Mouse (Mus musculus): ENCODE results near the gene Zdhhc14. TPM values are rescaled to one million over a fixed set of nuclear protein-coding genes. Genes with fewer than 3 reads are reported as not detected.

Zdhhc14 gene
- polyA plus RNA-seq, 2 experiments from 2014 or later = 0.19 TPM; not detected in 1

GRCm38 (mm10) chr17:5675951-5676350 is 183.6 kb downstream of the Zdhhc14 start:
- no peak for ATAC-seq

- no peak for ATAC-seq
These were observed 187.0 kb downstream of the Zdhhc14 start for GRCm38 (mm10) chr17:5679315-5679714.

- ATAC-seq = no peak
These were observed 193.0 kb downstream of the Zdhhc14 start for GRCm38 (mm10) chr17:5685324-5685723.

GRCm38 (mm10) chr17:5687810-5688209 is 195.5 kb downstream of the Zdhhc14 start:
- no peak for ATAC-seq

GRCm38 (mm10) chr17:5688222-5688621 is 195.9 kb downstream of the Zdhhc14 start:
- no peak for ATAC-seq

GRCm38 (mm10) chr17:5688669-5689068 is 196.3 kb downstream of the Zdhhc14 start:
- no peak for ATAC-seq

- no peak for ATAC-seq
These were observed 198.6 kb downstream of the Zdhhc14 start for GRCm38 (mm10) chr17:5690746-5691535.

GRCm38 (mm10) chr17:5692661-5693060 is 200.3 kb downstream of the Zdhhc14 start:
- ATAC-seq = no peak

- no peak for ATAC-seq
These were observed 200.9 kb downstream of the Zdhhc14 start for GRCm38 (mm10) chr17:5693256-5693655.

GRCm38 (mm10) chr17:5698447-5699096 is 206.2 kb downstream of the Zdhhc14 start:
- no peak for ATAC-seq

GRCm38 (mm10) chr17:5710320-5711104 is 218.2 kb downstream of the Zdhhc14 start:
- ATAC-seq = no peak

- ATAC-seq = no peak
These were observed 219.5 kb downstream of the Zdhhc14 start for GRCm38 (mm10) chr17:5711861-5712260.

GRCm38 (mm10) chr17:5713141-5713540 is 220.8 kb downstream of the Zdhhc14 start:
- ATAC-seq = no peak

GRCm38 (mm10) chr17:5716912-5717311 is 224.6 kb downstream of the Zdhhc14 start:
- no peak for ATAC-seq

- ATAC-seq = no peak
These were observed 226.5 kb downstream of the Zdhhc14 start for GRCm38 (mm10) chr17:5718768-5719387.

GRCm38 (mm10) chr17:5722802-5723201 is 230.4 kb downstream of the Zdhhc14 start:
- ATAC-seq = no peak

- ATAC-seq = no peak
These were observed 231.3 kb downstream of the Zdhhc14 start for GRCm38 (mm10) chr17:5723601-5724189.

- ATAC-seq = no peak
These were observed 237.3 kb downstream of the Zdhhc14 start for GRCm38 (mm10) chr17:5729587-5730125.

- ATAC-seq = no peak
These were observed 238.2 kb downstream of the Zdhhc14 start for GRCm38 (mm10) chr17:5730538-5730937.

- peak; percentile 62 for ATAC-seq
These were observed 241.0 kb downstream of the Zdhhc14 start for GRCm38 (mm10) chr17:5733400-5733799.

- ATAC-seq = no peak
These were observed 248.7 kb downstream of the Zdhhc14 start for GRCm38 (mm10) chr17:5741061-5741460.

- no peak for ATAC-seq
These were observed 251.7 kb downstream of the Zdhhc14 start for GRCm38 (mm10) chr17:5744016-5744415.
